Mouse (Mus musculus) embryo, embryonic 10.5 days (tissue): ENCODE measurements at regions not wholly inside any gene's neighbourhood (a gene's known extent, or its start where the extent isn't known, plus 50 kb on each side); places are given as distances from the start of the nearest gene placed in this dataset.
A peak's percentile ranks its signal among the peaks of the same experiment; 100 is the strongest.

Experiments
- DNase-seq: peaks from one replicate; pipeline ENCODE4 v3.0.0-alpha.2; 2015; ENCODE audit warnings: low spot score

- no peak for DNase-seq
Measured at GRCm38 (mm10) chr2:63347562-63347961, 163.5 kb upstream of the Kcnh7 start.

- no peak for DNase-seq
Measured at GRCm38 (mm10) chr2:63326750-63327149, 142.7 kb upstream of the Kcnh7 start.

GRCm38 (mm10) chr2:63280911-63281310 lies 96.8 kb upstream of the Kcnh7 start:
- DNase-seq: no peak

GRCm38 (mm10) chr2:63273799-63274203 lies 89.7 kb upstream of the Kcnh7 start:
- DNase-seq: peak; percentile 43

DNA sequence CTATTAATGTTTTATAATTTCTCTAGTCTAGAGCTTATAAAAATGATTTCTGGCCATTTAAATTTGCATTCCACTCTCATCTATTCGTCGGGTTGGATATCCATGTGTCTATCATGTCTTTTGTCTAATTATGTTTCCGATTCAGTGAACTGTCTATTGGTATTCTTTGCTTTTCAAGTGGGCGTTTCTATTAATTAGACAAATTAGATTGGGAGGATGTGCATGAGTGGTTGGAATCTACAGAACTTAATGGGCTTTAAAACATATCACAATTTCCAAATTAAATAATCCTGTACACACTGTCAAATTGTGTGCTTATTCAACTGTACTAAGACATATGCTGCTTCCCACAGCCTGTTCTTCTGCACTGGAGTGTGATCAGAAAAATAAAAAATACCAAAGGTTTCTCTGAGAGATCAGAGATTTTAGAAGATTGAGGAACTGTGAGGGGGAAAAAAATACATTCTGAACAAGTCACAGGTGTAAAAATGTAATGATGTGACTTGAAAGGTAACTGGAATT lies 62.1 kb upstream of the Kcnh7 start:
- DNase-seq: no peak

DNA sequence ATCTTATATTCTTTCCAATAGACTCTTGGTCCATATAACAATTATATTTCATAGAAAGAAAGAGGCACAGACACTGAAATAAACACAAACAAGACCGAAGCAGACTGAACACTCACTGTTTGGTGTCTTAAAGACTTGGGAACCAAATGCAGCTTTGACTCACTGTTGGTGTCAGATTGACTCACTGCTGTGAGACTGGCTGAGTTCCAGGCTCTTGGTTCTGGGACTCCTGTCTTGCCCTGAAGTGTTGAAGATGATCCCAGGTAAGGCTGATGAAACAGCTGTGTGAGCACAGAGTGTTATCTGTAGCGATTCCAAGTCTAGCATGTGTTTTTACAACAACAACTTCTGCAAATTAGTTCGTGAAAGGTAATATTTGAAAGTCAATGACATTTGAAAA lies 55.2 kb upstream of the Kcnh7 start:
- no peak for DNase-seq
